Mouse (Mus musculus) kidney, adult 2 months (tissue): ENCODE data around the gene Bex1.

ENCODE experiments used
- CTCF ChIP-seq: fragments of 200-500 bp; conservative IDR thresholded peaks from 2 replicates; pipeline ENCODE4 v1.5.1; 2011; ENCODE audit warnings: low read depth, mild to moderate bottlenecking, control low read depth, low read length, moderate library complexity, mixed read lengths; ENCODE audit not compliant: insufficient read depth, insufficient read length
- POLR2A ChIP-seq: fragments of 200-500 bp; IDR thresholded peaks from one replicate; pipeline ENCODE4 v1.6.1; 2011; ENCODE audit warnings: low read depth, low read length, control low read depth

DNA sequence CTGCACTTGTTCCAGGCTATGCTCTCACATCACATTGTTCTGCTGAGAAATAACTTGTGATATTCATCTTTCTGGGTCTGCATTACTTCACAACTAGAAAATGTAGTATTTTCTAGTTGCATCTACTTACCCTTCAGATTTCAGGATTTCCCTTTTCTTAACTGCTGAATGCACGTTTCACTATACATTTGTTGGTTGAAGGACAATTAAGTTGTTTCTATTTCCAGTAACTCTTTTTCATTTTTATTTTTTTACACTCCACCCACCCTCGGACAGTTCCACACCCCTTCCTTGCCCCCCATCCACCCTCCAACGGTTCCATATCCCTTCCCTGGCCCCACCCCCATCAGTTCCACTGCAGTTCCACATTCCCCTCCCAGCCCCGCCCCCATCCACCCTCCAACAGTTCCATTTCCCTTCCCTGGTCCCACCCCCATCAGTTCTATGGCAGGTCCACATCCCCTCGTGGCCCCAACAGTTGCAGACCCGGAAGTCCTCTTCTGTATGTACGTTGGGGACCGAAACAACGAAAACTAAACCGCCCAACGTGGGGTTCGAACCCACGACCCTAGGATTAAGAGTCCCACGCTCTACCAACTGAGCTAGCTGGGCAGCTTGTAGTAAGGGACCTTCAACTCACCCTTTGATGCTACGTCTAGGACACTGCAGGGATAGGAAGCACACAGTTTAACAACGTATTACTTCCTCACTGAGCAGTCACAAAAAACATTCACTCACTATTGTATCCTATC is 19.9 kb downstream of the Bex1 start:
- TF ChIP-seq CTCF (no peak), POLR2A (no peak)
